Mouse (Mus musculus): ENCODE measurements around the gene H3f3b.
"Not testable (repeated sequence)": the region's sequence is repeated elsewhere in the genome, so short reads cannot be mapped to it uniquely, and the experiment has no call there.

The H3f3b gene

DNA sequence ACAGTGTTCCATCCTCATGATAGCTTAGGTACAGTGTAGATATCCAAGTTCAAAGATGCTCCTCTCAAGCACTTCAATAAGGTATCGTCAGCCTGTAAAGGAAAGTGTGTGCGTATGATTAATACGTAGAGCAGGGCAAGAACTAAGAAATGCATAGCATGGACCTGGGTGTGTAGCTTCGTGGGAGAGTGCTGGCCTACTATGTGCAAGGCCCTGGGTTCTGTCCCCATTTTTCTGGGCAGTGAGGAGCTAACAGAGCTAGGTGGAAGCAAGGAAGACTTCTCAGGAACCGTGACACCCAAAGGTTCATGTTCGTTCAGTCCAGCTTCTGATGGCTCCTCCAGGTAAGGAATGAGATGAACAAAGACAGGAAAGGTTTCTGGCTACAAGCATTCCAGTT is 17.4 kb upstream of the H3f3b start:
- DNase-seq, result no peak

GRCm38 (mm10) chr11:116043286-116043685 is 15.5 kb upstream of the H3f3b start:
- DNase-seq, result no peak

DNA sequence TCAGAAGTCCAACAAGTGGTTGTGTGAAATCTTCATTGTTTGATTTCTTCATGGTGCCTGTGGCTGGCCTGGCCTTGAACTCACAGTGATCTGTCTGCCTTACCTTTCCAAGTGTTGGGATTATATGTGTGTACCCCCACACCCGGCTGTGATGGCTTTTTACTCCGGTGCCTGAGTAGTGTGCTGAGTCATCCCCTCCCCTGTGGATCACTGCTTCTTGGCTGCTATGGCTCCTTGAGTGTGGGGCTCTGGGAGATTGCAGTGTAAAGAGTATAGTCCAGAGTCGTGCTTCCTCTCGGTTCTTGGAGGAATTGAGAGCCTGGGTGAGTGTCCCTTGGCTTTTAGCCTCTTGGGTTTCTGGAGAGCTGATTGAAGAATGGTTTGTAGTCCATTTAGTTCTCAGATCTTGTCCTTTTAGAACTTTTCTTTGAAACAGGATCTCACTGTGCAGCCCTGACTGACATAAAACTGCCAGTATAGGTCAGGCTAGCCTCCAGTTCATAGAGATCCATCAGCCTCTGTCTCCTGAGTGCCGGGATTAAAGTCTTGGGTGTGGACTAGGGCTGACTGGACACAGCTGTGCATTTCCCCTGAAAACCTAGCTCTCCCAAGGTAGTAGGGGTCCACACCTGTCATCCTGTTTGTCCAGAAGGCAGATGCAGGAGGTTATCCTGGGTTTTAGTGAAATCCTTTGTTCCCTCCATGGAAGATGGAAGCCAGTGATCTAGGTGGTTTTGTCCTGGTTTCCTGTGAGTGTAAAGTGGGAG is 14.8 kb upstream of the H3f3b start:
- no peak for DNase-seq

DNA sequence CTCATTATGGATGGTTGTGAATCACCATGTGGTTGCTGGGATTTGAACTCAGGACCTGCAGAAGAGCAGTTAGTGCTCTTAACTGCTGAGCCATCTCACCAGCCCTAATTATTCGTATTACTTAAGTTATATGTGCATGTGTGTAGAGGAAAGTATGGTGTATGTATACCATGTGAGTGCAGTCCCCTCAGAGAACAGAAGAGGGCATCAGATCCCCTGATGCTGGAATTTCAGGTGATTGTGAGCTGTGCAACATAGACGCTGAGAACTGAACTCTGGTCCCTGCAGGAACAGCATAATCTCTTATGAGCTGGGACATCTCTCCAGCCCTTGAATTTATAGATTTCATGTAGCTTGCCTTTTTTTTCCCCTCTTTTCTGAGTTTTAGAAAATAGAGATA is 14.1 kb upstream of the H3f3b start:
- DNase-seq, result no peak

DNA sequence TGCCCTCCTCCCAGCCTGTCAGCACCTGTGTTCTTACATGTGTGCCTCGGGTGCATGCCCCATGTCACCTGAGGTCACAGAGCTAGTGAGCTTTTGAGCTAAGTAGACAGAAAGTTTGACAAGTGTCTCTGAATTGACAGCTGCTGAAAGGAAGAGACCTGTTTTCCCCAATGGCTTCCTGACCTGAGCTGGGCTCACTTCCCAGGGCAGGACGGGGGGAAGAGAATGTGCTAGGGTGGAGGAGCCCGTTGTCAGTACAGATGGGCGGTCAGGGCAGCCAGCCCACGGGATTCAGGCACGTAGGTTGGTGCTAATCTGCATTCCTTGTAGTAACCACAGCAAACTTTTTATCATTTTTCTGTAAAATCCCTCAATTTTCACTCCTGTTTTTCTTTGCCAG is 12.8 kb upstream of the H3f3b start:
- no peak for DNase-seq

GRCm38 (mm10) chr11:116037826-116038225 is 10.1 kb upstream of the H3f3b start:
- DNase-seq, result no peak

DNA sequence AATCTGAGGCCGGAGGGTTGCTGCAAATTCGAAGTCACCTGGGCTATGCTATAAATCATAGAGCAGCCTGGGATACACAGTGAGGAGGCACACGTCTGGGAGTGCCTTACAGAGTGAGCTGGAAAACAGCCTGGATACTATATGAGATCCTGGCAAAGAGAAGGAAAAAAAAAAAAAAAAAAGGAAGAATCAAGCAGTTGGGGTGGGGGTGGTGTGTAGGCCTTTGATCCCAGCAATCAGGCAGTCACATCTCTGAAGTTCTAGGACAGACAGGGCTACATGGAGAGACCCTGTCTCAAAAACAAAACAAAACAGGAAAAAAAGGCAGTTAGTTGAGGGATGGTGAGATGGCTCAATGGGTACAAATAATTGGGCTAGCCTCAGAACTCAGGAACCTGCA is 8.9 kb upstream of the H3f3b start:
- DNase-seq, result no peak

DNA sequence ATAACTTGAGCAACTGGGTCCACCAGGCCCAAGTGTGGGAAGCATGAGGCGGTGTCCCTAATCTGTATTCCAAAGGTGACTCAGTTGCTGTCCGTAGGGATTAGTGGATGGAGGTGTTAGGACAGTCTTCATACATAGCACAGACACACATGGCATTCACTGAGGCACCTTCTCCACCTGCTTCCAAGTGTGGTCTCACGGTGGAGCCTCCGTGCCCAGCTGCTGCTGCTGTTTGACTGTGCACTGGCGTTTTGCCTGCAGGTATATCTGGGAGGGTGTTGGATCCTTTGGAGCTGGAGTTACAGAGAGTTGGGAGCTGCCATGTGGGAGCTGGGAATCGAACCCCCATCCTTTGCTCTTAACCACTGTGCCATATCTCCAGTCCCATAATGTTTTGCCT is 6.8 kb upstream of the H3f3b start:
- no peak for DNase-seq

- DNase-seq, result no peak
Observed at GRCm38 (mm10) chr11:116030898-116031845, 3.4 kb upstream of the H3f3b start.

DNA sequence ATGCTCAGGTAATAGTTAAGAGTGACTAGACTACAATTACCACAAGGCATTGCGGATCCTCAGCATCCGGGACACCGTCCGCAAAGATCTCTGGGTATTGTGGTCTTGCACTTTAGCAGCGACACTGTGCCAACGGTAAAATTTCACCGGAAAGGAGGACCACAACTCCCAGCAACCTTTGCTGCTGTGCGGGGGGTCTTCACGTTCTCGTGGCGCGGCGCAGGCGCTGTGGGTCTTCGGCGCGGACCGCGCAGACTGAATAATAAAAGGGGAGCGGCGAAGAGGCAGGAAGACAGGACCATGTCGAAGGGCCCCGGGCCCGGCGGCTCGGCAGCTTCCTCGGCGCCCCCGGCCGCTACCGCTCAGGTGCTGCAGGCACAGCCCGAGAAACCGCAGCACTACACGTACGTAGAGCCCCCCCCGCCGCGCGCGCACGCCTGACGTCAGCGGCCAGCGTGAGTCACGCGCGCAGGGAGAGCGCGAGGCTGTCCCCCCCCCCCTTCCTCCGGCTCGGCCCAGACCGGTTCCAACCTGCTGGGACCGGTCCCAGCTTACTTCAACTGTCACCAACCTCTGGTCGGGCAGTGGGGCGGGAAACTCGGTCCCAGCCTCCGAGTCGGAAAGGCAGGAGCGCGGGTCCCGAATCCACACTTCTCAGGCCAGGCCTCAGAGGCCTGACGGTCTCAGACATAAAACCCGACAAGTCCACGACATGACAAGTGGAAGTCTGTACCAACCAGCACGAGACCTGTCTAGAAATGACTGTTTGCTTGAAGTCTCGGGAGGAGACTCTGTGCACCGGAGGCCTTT is 2.5 kb upstream of the H3f3b start, which contains the start of gene Unk:
Gene Unk (plus strand): TSS at position 235 of the 810 bp plus-strand sequence.
- peak; percentile 92 for DNase-seq

DNA sequence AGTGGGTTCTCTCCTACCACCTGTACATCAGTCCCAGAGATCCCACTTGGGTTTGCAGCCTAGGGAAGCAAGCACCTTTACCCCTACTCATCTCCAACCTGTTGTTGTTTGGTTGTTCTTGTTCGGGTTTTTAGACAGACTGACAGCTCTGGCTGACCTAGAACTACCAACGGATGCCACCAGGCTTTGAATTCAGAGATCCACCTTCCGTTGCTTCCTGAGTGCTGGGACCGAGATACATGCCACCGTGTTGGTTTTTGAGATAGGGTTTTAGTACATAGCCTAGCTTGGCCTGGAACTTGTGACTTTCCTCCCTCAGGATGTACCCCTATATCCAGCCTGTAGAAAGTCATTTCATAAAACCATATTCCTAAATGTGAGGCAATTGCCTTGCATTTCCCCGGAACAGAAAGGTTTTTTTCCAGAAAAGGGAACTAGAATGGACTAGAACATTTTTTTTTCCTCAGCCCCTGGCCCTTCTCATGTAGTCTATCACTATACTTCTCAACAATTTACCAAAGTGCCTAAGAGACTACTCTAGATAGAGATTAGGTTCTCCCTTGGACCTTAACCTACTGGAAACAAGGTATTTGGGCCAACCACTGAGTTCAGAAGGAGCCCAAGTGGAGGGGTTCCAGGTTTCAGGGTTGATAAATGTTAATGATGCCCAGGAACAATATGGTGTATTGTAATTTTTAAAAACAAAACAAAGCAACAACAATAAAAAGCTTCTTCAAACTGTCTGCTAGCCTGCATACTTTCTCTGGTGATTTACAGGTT is 1.5 kb upstream of the H3f3b start:
- DNase-seq, result no peak

DNA sequence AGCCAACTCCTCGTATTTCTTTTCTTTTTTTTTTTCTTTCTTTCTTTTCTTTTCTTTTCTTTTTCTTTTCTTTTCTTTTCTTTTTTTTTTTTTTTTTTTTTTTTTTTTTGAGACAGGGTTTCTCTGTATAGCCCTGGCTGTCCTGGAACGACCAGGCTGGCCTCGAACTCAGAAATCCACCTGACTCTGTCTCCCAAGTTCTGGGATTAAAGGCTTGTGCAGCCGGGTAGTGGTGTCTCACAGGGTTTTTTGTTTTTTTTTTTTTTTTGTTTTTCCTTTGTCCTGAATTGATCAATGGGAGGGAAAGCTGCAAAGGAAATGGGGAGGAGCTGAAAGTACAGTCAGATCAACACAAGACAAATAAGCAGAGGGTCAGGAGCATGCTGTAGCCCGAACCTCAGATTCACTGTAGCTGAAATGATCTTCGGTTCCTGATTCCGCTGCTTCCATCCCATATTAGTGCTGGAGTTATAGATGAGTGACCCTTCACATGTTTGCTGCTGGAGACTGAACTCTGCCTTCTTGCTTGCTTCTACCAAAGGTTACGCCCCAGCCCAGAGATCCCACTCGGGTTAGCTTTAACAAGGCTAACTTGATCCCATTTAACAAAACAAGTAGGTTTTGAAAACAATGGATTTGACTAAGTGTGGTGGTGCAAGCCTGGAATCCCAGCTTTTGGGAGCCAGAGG is 559 bp upstream of the H3f3b start:
- no peak for DNase-seq

DNA sequence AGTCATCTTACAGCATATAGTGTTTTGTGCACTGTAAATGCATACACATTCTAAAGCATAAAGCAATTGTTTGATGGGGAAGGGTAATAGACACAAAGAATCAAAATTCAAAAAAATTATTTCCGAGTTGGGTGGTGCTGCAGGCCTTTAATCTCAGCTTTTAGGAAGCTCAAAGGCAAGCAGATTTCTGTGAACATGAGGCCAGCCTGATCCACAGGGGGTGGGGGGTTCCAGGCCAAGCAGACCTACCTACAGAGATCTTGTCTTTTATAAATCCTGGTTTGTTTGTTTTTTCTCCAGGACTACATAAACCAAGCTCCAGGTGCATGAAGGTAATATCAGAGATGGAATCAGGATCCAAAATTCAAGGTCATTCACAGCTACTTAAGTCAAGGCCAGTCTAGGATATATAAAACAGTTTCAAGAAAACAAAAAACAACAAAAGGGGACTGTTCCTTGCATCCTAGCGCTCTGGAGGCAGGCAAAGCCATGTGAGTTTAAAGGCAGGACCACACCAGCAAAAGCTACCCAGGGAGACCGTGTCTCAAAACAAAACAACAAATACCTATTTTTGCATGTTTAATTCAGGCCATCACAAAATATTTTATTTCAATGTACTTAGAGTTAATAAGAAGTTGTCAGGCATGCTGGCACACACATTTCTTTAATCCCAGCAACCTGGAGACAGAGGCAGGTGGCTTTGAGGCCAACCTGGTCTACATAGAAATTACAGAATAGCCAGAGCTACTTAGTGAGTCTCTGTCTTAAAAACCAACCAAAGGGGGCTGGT is 2.5 kb downstream of the H3f3b start:
- DNase-seq, result no peak

- peak; percentile 89 for DNase-seq
Observed at GRCm38 (mm10) chr11:116024356-116024808, 3.4 kb downstream of the H3f3b start.

GRCm38 (mm10) chr11:116023771-116024355 is 3.9 kb downstream of the H3f3b start:
- DNase-seq, result peak; percentile 67

GRCm38 (mm10) chr11:116023074-116023770 is 4.5 kb downstream of the H3f3b start:
- DNase-seq, result not testable (repeated sequence)

GRCm38 (mm10) chr11:116022256-116022780 is 5.4 kb downstream of the H3f3b start:
- no peak for DNase-seq

DNA sequence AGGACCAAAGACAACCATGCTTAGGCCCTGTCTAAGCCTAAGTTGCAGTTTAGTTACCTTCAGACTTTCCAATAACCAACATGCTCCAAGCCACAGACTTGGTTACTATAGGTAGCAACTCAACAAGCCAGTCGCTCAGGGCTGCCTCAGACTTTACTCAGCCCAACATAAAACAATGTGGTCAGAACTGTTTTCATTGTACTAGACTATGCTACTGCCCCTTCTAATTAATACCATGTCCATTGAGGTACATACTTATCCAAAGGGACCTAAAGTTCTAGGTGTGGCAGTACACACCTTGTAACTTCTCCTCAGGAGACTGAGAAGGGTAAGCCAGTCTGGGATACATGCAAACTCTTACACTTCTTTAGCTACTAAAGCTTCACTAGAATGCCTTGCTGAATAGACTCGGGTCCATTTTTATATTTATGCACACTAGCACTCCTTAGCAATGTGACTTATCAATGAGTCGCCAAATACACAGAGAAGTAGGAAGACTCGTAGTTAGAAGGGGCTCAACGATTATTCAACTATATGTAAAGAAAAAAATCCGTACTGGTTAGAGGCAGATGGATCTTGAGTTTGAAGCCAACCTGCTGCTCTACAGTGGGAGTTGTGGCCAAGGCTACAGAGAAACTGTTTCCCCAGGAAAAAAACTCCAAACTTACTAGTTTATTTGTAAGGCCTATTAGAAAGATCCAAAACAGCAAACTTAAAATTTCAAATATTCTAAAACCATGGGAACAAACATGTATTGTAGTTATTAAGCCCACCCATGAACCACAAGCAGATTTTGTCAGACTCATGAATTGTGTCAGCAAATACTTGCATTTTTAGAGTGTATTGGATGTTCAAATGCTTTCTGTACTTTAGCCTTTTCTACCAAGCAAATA is 6.2 kb downstream of the H3f3b start:
- DNase-seq, result no peak
